In genomic region chr4:141241861-141242260, GRCm38 (mm10) we compare ENCODE assay signal across 17 mouse cellular contexts. TPM values are rescaled to one million over a fixed set of nuclear protein-coding genes. Genes with fewer than 3 reads are reported as not detected.
DNase-seq lines count a peak whose midpoint lies in the region; ATAC-seq lines count a peak whose summit lies in the region.
"Had no signal": no experiment of that assay in that cellular context is flagged by ENCODE, and none has a peak within 500 bp of the region (broad histone marks: within the 10 kb centered on the region; RNA-seq: fewer than 3 reads in every experiment).

No protein-coding gene starts in this region.

- H3K9me3 ChIP-seq in kidney, embryonic 15.5 days (replicated peaks): no peaks in the 10 kb centered on the region
- no peaks in the 10 kb centered on the region for H3K9me3 ChIP-seq in embryonic facial prominence, embryonic 10.5 days
- no peaks in the 10 kb centered on the region for H3K9me3 ChIP-seq in embryonic facial prominence, embryonic 15.5 days (replicated peaks)
- no peaks in the 10 kb centered on the region for H3K9me3 ChIP-seq in limb, embryonic 15.5 days
- H3K9me3 ChIP-seq: heart, embryonic 12.5 days; liver, embryonic 12.5 days; midbrain, embryonic 13.5 days had no signal

- ATAC-seq in kidney, embryonic 15.5 days (replicated peaks; ENCODE audit: low FRiP score): no peak
- no peak for ATAC-seq in embryonic facial prominence, embryonic 15.5 days (ENCODE audit: insufficient number of reproducible peaks, low FRiP score, low TSS enrichment, low read depth)
- ATAC-seq in limb, embryonic 15.5 days (ENCODE audit: insufficient number of reproducible peaks, low FRiP score, low TSS enrichment, low read depth): no peak
- ATAC-seq: liver, embryonic 12.5 days; midbrain, embryonic 13.5 days had no signal

- no peak for DNase-seq in kidney, adult 9 months
- no peak for DNase-seq in embryonic facial prominence, embryonic 10.5 days (ENCODE audit: low spot score)
- no peak for DNase-seq in spleen, postnatal 10 days (ENCODE audit: low spot score in 2 of 2)
- DNase-seq in adipocyte (ENCODE audit: low spot score): no peak
- DNase-seq: adrenal gland, postnatal 14 days; cerebellum, adult 8-10 months; gastrocnemius, postnatal 14 days; kidney, adult 2 months; right cerebral cortex, adult 18-20 months; thymus, adult 18-20 months had no signal

- no peak overlapping the region for H3K9ac ChIP-seq in kidney, embryonic 15.5 days
- no peak overlapping the region for H3K9ac ChIP-seq in embryonic facial prominence, embryonic 15.5 days
- H3K9ac ChIP-seq in limb, embryonic 15.5 days: no peak overlapping the region
- H3K9ac ChIP-seq: heart, embryonic 12.5 days; liver, embryonic 12.5 days had no signal

- peaks cover 89% of the 10 kb centered on the region for H3K27me3 ChIP-seq in kidney, embryonic 15.5 days
- peaks cover 100% of the 10 kb centered on the region for H3K27me3 ChIP-seq in embryonic facial prominence, embryonic 10.5 days (replicated peaks; ENCODE audit: low read depth, poor library complexity, severe bottlenecking)
- peaks cover 27% of the 10 kb centered on the region for H3K27me3 ChIP-seq in embryonic facial prominence, embryonic 15.5 days
- peaks cover 65% of the 10 kb centered on the region for H3K27me3 ChIP-seq in limb, embryonic 15.5 days

- no peaks in the 10 kb centered on the region for H3K36me3 ChIP-seq in kidney, embryonic 15.5 days
- H3K36me3 ChIP-seq in embryonic facial prominence, embryonic 10.5 days (replicated peaks): 0 out of 2 replicates have a peak, but pooled peaks cover 3% of the 10 kb centered on the region
- no peaks in the 10 kb centered on the region for H3K36me3 ChIP-seq in embryonic facial prominence, embryonic 15.5 days
- no peaks in the 10 kb centered on the region for H3K36me3 ChIP-seq in limb, embryonic 15.5 days
- H3K36me3 ChIP-seq: heart, embryonic 12.5 days; liver, embryonic 12.5 days; midbrain, embryonic 13.5 days had no signal

- H3K4me3 ChIP-seq in kidney, embryonic 15.5 days (replicated peaks): peak overlapping the region; percentile 31; the same call in 1 of the 2 replicates
- peak overlapping the region; percentile 48 for H3K4me3 ChIP-seq in embryonic facial prominence, embryonic 10.5 days
- peak overlapping the region; percentile 46 for H3K4me3 ChIP-seq in embryonic facial prominence, embryonic 15.5 days (replicated peaks)
- H3K4me3 ChIP-seq in limb, embryonic 15.5 days: 0 out of 2 replicates have a peak overlapping the region, but pooled peaks have one; percentile 31
- H3K4me3 ChIP-seq: erythroblast, embryonic 14.5 days; heart, embryonic 12.5 days; liver, embryonic 12.5 days; midbrain, embryonic 13.5 days had no signal

- whole genome bisulfite sequencing in kidney, embryonic 15.5 days: 28% methylated on average over 15 of the region's 15 CpGs
- 30% methylated on average over 15 of the region's 15 CpGs for WGBS in embryonic facial prominence, embryonic 10.5 days
- 33% methylated on average over 15 of the region's 15 CpGs for WGBS in embryonic facial prominence, embryonic 15.5 days
- WGBS in limb, embryonic 15.5 days: 34% methylated on average over 15 of the region's 15 CpGs

- peaks cover 76% of the 10 kb centered on the region for H3K4me1 ChIP-seq in kidney, embryonic 15.5 days
- peaks cover 74% of the 10 kb centered on the region for H3K4me1 ChIP-seq in embryonic facial prominence, embryonic 10.5 days
- H3K4me1 ChIP-seq in embryonic facial prominence, embryonic 15.5 days: peaks cover 83% of the 10 kb centered on the region
- H3K4me1 ChIP-seq in limb, embryonic 15.5 days: peaks cover 81% of the 10 kb centered on the region

- peak overlapping the region; percentile 47; the same call in 1 of the 2 replicates for H3K4me2 ChIP-seq in kidney, embryonic 15.5 days
- H3K4me2 ChIP-seq in embryonic facial prominence, embryonic 15.5 days (replicated peaks): peak overlapping the region; percentile 68
- H3K4me2 ChIP-seq in limb, embryonic 15.5 days: peak overlapping the region; percentile 80
- H3K4me2 ChIP-seq: liver, embryonic 12.5 days; midbrain, embryonic 13.5 days had no signal

- H3K27ac ChIP-seq in kidney, embryonic 15.5 days: no peak overlapping the region
- peak overlapping the region; percentile 57 for H3K27ac ChIP-seq in embryonic facial prominence, embryonic 10.5 days (replicated peaks)
- peak overlapping the region; percentile 94 for H3K27ac ChIP-seq in embryonic facial prominence, embryonic 15.5 days (replicated peaks)
- H3K27ac ChIP-seq in limb, embryonic 15.5 days: peak overlapping the region; percentile 47; the same call in 1 of the 2 replicates
- H3K27ac ChIP-seq: liver, embryonic 12.5 days; midbrain, embryonic 13.5 days had no signal

RNA-seq across cellular contexts. Expression of gene Arhgef19, which starts 2.6 kb away (rescaled TPM):
- polyA plus RNA-seq in kidney, embryonic 15.5 days (2015; fragmentation: Nextera tagmentation; extraction: Ambion mirVana): 7.4 and 9.6 TPM in 2 replicates
- polyA plus RNA-seq in embryonic facial prominence, embryonic 10.5 days (2016; fragmentation: Nextera tagmentation; extraction: Ambion mirVana): 6.1 and 8.7 TPM in 2 replicates
- 25.6 and 27.7 TPM in 2 replicates for polyA plus RNA-seq in embryonic facial prominence, embryonic 15.5 days (2015; fragmentation: Nextera tagmentation; extraction: Ambion mirVana)
- 16.3 and 19.7 TPM in 2 replicates for polyA plus RNA-seq in limb, embryonic 15.5 days (2015; fragmentation: Nextera tagmentation; extraction: Ambion mirVana)

RNA-seq across cellular contexts. Expression of gene Rsg1, which starts 28.1 kb away (rescaled TPM):
- 5.9 and 6.8 TPM in 2 replicates for polyA plus RNA-seq in kidney, embryonic 15.5 days (2015; fragmentation: Nextera tagmentation; extraction: Ambion mirVana)
- 8.4 and 8.5 TPM in 2 replicates for polyA plus RNA-seq in embryonic facial prominence, embryonic 10.5 days (2016; fragmentation: Nextera tagmentation; extraction: Ambion mirVana)
- polyA plus RNA-seq in embryonic facial prominence, embryonic 15.5 days (2015; fragmentation: Nextera tagmentation; extraction: Ambion mirVana): 6.8 and 8.1 TPM in 2 replicates
- 6.0 and 6.4 TPM in 2 replicates for polyA plus RNA-seq in limb, embryonic 15.5 days (2015; fragmentation: Nextera tagmentation; extraction: Ambion mirVana)
- polyA plus RNA-seq: erythroblast, embryonic 14.5 days had no signal

RNA-seq across cellular contexts. Expression of gene Epha2, which starts 59.2 kb away (rescaled TPM):
- polyA plus RNA-seq in kidney, embryonic 15.5 days (2015; fragmentation: Nextera tagmentation; extraction: Ambion mirVana): 6.8 and 7.1 TPM in 2 replicates
- 2.4 and 3.0 TPM in 2 replicates for polyA plus RNA-seq in embryonic facial prominence, embryonic 10.5 days (2016; fragmentation: Nextera tagmentation; extraction: Ambion mirVana)
- 7.4 and 7.6 TPM in 2 replicates for polyA plus RNA-seq in embryonic facial prominence, embryonic 15.5 days (2015; fragmentation: Nextera tagmentation; extraction: Ambion mirVana)
- 6.2 and 6.5 TPM in 2 replicates for polyA plus RNA-seq in limb, embryonic 15.5 days (2015; fragmentation: Nextera tagmentation; extraction: Ambion mirVana)
- polyA plus RNA-seq: erythroblast, embryonic 14.5 days had no signal
